ENCODE assay signal across 18 mouse cellular contexts in the genomic region with DNA sequence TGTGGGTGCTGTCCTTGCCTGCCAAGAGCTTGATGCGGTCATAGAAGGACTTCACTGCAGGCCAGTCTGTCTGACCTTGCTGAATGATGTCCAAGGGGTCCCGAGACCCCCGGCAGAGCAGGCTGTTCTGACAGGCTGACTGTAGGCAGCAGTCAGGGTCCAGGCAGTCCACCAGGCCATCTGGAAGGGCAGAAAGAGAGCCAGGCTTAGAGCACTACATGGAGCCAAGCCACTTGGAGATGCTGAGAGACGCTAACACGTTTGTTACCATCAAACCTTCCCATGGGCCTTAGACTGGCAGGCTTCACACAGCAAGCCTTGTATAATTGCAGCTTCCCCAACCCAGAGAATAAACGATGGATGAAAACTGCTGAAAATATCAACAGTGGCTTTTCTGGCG.
A peak's percentile ranks its signal among the peaks of the same experiment; 100 is the strongest.
DNase-seq lines count a peak whose midpoint lies in the region; ATAC-seq lines count a peak whose summit lies in the region.
"Had no signal": no experiment of that assay in that cellular context is flagged by ENCODE, and none has a peak within 500 bp of the region (broad histone marks: within the 10 kb centered on the region; RNA-seq: fewer than 3 reads in every experiment).

No protein-coding gene starts in this region.

- DNase-seq in cerebellum, postnatal 14 days, result peak; percentile 69 to 79
- DNase-seq in cerebellum, adult 9-10 months, result no peak
- peak; percentile 70 for DNase-seq in left cerebral cortex, postnatal 4 days
- no peak for DNase-seq in left cerebral cortex, adult 9 months (ENCODE audit: low spot score in 2 of 2)
- DNase-seq: adrenal gland, adult 2 months; adrenal gland, postnatal 10 days; adrenal gland, postnatal 25 days; cerebellum, adult 11 months; embryo, embryonic 11 days had no signal

- peaks cover 40% of the 10 kb centered on the region for H3K4me1 ChIP-seq in hindbrain, embryonic 15.5 days (replicated peaks)
- peaks cover 18% of the 10 kb centered on the region for H3K4me1 ChIP-seq in hindbrain, embryonic 16.5 days (ENCODE audit: control insufficient read depth, insufficient read depth, low read depth, low read length)

- no peak overlapping the region for H3K9ac ChIP-seq in hindbrain, embryonic 15.5 days
- no peak overlapping the region for H3K9ac ChIP-seq in hindbrain, embryonic 16.5 days (ENCODE audit: low read depth, low read length)
- H3K9ac ChIP-seq: embryonic facial prominence, embryonic 13.5 days; embryonic facial prominence, embryonic 15.5 days; forebrain, embryonic 12.5 days had no signal

- intact Hi-C loops in left cerebral cortex, postnatal 4 days (cut with DNase I), result no loop called here

- no peak for ATAC-seq in hindbrain, embryonic 15.5 days (ENCODE audit: low FRiP score, low read depth)
- no peak for ATAC-seq in hindbrain, embryonic 16.5 days
- ATAC-seq: forebrain, embryonic 14.5 days; forebrain, embryonic 16.5 days had no signal

- no peaks in the 10 kb centered on the region for H3K27me3 ChIP-seq in hindbrain, embryonic 15.5 days
- no peaks in the 10 kb centered on the region for H3K27me3 ChIP-seq in hindbrain, embryonic 16.5 days (replicated peaks; ENCODE audit: control insufficient read depth, insufficient read depth, low read length)
- H3K27me3 ChIP-seq: embryonic facial prominence, embryonic 15.5 days had no signal

- 76% methylated on average over 7 of the region's 7 CpGs for WGBS in hindbrain, embryonic 15.5 days
- WGBS in hindbrain, embryonic 16.5 days, result 76% methylated on average over 7 of the region's 7 CpGs

- no peak overlapping the region for H3K4me3 ChIP-seq in hindbrain, embryonic 15.5 days
- no peak overlapping the region for H3K4me3 ChIP-seq in hindbrain, embryonic 16.5 days (ENCODE audit: low read length)
- H3K4me3 ChIP-seq: embryonic facial prominence, embryonic 13.5 days; embryonic facial prominence, embryonic 15.5 days; erythroblast, embryonic 14.5 days; forebrain, embryonic 10.5 days; forebrain, embryonic 12.5 days had no signal

- no peaks in the 10 kb centered on the region for H3K9me3 ChIP-seq in hindbrain, embryonic 15.5 days
- H3K9me3 ChIP-seq in hindbrain, embryonic 16.5 days (ENCODE audit: control insufficient read depth, low read length), result no peaks in the 10 kb centered on the region
- H3K9me3 ChIP-seq: embryonic facial prominence, embryonic 13.5 days; embryonic facial prominence, embryonic 15.5 days; forebrain, embryonic 10.5 days; forebrain, embryonic 12.5 days had no signal

- H3K27ac ChIP-seq in hindbrain, embryonic 15.5 days (replicated peaks), result 0 out of 2 replicates have a peak overlapping the region, but pooled peaks have one; percentile 6
- H3K27ac ChIP-seq in hindbrain, embryonic 16.5 days (ENCODE audit: low read depth, low read length), result no peak overlapping the region
- H3K27ac ChIP-seq: embryonic facial prominence, embryonic 13.5 days; embryonic facial prominence, embryonic 15.5 days; forebrain, embryonic 10.5 days; forebrain, embryonic 12.5 days had no signal

- H3K36me3 ChIP-seq in hindbrain, embryonic 15.5 days, result no peaks in the 10 kb centered on the region
- H3K36me3 ChIP-seq in hindbrain, embryonic 16.5 days (ENCODE audit: control insufficient read depth, insufficient read depth, low read length), result no peaks in the 10 kb centered on the region
- H3K36me3 ChIP-seq: embryonic facial prominence, embryonic 13.5 days; embryonic facial prominence, embryonic 15.5 days; forebrain, embryonic 10.5 days; forebrain, embryonic 12.5 days had no signal

- H3K4me2 ChIP-seq in hindbrain, embryonic 15.5 days, result no peak overlapping the region
- no peak overlapping the region for H3K4me2 ChIP-seq in hindbrain, embryonic 16.5 days (ENCODE audit: low read length)
- H3K4me2 ChIP-seq: embryonic facial prominence, embryonic 13.5 days; embryonic facial prominence, embryonic 15.5 days; forebrain, embryonic 12.5 days had no signal

Comparison
In these comparisons a context has a peak if more than half of its experiments do, and no peak if none do; other contexts are left out.
1. DNase-seq: peak in cerebellum, postnatal 14 days (2 of 2) and left cerebral cortex, postnatal 4 days (single experiment); none in cerebellum, adult 9-10 months (single experiment) and left cerebral cortex, adult 9 months (0 of 2).